Mouse (Mus musculus): Measurements from ENCODE around the gene Pak2. TPM values are rescaled to one million over a fixed set of nuclear protein-coding genes. Genes with fewer than 3 reads are reported as not detected.

Pak2 gene
- total RNA-seq (2023) = 97.0 and 112 TPM in 2 replicates

DNA sequence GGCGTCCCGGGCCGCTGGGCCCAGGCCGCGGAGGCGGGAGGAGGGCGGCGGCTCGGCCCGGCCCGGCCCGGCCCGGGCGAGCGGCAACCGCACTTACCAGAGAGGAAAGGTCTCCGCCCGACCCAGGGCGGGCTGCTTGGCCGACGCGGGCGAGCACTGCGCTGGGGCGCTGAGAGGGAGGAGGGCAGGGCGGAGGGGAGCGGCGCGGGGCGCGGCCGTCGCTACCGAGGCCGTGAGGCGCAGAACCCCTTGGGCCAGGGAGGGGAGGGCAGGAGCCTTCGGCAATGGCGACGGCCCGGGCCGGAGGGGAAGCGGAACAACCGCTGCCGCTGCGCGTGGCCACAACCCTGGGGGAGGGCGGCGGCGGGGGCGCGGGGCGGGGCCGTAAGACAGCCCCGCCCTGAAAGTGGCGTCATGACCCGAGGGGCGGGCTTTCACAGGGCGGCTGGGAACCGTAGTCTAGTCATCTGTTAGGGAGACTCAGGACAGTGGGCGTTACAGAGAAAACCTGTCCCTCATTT lies at the start of gene Pak2:
Gene Pak2 (minus strand): TSS at position 352 of the 521 bp plus-strand sequence.

DNA sequence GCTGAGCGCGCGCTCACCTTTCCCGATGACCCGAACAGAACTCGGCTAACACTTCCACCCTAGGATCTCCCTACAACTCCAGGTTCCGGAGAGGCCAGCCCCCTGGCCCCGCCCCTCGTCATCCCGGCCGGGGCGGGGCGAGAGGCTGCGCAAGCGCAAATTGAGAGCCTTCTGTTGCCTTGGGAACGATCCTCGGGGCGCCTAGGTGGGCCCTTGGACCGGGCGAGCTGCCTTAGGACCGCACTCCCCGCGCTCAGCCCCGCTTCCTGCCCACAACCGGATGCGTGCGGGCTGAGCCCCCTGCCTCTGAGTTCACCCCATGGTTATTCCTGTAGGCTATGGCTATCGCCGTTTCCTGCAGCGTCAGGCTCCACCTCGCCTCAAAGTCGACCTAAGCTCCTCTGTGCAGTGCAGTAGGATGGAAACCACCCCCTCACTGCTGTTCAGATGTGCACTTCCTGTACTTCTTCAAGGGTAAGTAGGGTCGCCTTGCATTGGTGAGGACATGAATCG lies 20.6 kb upstream of the Pak2 start, which contains the start of the genes Pigx and Cep19:
Gene Pigx (minus strand): TSS at position 103 of the 513 bp plus-strand sequence.
Gene Cep19 (plus strand): TSS at position 163 of the 513 bp plus-strand sequence.

DNA sequence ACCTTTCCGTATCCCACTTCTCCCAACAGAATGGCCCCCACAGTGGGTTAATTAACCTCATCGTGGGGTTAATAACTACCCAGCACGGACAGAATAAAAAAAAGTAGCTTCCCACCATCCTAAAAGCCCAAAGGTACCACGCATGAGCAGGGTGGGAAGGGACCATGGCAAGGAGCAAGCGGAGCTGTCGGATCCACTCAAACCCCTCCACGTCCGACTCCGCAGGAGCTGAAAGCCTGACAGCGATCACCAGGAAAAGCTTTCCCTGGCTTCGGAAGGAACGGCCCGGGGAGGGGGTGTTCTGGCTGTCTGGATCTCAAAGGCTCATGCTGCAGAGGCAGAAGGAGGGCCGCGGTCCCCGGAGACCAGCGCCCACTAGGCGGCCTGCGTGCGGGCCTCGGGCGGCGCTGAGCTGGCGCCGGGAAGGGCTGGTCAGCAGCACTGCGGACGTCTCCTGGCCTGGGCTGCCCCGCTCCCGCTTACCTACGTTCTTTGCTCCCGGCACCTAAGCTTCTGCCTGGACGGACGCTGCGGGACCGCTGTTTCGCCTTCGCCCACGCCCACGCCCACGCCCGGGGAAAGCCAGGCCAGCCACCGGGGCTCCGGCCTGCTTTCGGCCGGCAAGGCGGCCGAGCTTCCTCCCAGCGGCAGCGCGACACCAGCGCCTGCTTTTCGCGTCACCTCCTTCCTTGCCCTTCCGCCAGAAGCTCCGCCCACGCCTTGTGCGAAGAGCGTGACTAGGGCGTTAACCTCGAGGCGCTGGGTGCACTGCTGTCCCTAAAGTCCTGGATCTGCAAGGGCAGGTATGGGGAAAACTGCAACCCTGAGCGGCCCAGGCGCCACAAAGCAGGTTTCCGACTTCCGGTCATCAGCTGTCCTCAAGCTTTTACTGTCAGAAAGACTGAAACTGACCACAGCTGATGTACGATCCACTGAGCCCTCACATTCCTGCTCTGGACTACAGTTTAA lies 76.3 kb downstream of the Pak2 start, which contains the start of gene Senp5:
Gene Senp5 (minus strand): TSS at position 779 of the 969 bp plus-strand sequence.

Other genes with a start within 250 kb of the Pak2 start
- not detected in 2 replicates for gene Meltf, start 200.5 kb downstream of the Pak2 start, total RNA-seq (2023)
- not detected in 2 replicates for gene Pigz, start 145.5 kb downstream of the Pak2 start, total RNA-seq (2023)
- 10.6 and 13.5 TPM in 2 replicates for gene 0610012G03Rik, start 130.8 kb downstream of the Pak2 start, total RNA-seq (2023)
- gene Ncbp2, start 130.8 kb downstream of the Pak2 start, total RNA-seq (2023) = 12.0 and 13.7 TPM in 2 replicates
- 10.4 and 16.2 TPM in 2 replicates for gene Senp5, start 76.1 kb downstream of the Pak2 start, total RNA-seq (2023)
- 37.4 and 49.3 TPM in 2 replicates for gene Pigx, start 20.4 kb upstream of the Pak2 start, total RNA-seq (2023)
- gene Cep19, start 20.5 kb upstream of the Pak2 start, total RNA-seq (2023) = 33.1 and 41.5 TPM in 2 replicates
- gene Nrros, start 86.3 kb upstream of the Pak2 start, total RNA-seq (2023) = 114 and 161 TPM in 2 replicates
- 2.9 and 3.9 TPM in 2 replicates for gene Bex6, start 100.5 kb upstream of the Pak2 start, total RNA-seq (2023)
- gene Fbxo45, start 167.8 kb upstream of the Pak2 start, total RNA-seq (2023) = 6.2 and 7.2 TPM in 2 replicates
- 7.9 and 8.3 TPM in 2 replicates for gene Wdr53, start 167.9 kb upstream of the Pak2 start, total RNA-seq (2023)
- gene Smco1, start 192.1 kb upstream of the Pak2 start, total RNA-seq (2023) = 0.66 and 1.2 TPM in 2 replicates
- 15.1 and 26.6 TPM in 2 replicates for gene Rnf168, start 198.1 kb upstream of the Pak2 start, total RNA-seq (2023)